In the genomic region with DNA sequence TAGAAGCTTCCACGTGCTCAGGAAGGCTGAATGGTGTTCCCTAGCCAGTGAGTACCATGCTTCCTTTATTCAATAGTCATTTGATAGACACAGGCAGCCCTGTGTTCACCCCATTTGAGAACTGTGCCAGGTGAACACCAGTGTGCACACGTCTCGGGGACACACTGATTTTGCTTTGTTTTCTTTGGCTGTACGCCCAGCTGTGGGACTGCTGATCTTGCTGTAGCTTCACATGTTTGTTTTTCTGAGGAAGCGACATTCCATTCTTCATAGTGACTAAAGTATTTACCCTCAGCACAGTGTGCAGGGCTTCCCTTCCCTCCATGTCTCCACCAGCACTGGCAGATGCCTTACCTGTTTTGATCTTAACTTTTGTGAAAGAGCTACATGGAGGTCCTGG, we compare ENCODE assay signal across 13 mouse cellular contexts.
DNase-seq lines count a peak whose midpoint lies in the region; ATAC-seq lines count a peak whose summit lies in the region.
"Had no signal": no experiment of that assay in that cellular context is flagged by ENCODE, and none has a peak within 500 bp of the region (broad histone marks: within the 10 kb centered on the region; RNA-seq: fewer than 3 reads in every experiment).

No protein-coding gene starts in this region.

- H3K27me3 ChIP-seq in heart, embryonic 14.5 days (ENCODE audit: control insufficient read depth, insufficient read depth, low read length), result no peaks in the 10 kb centered on the region
- no peaks in the 10 kb centered on the region for H3K27me3 ChIP-seq in lung, embryonic 16.5 days (ENCODE audit: control insufficient read depth, insufficient read depth, low read depth, low read length)
- H3K27me3 ChIP-seq in kidney, embryonic 16.5 days (ENCODE audit: insufficient read depth, low read length), result no peaks in the 10 kb centered on the region
- H3K27me3 ChIP-seq: embryonic facial prominence, embryonic 15.5 days had no signal

- H3K9me3 ChIP-seq in heart, embryonic 14.5 days (ENCODE audit: control insufficient read depth, low read length), result no peaks in the 10 kb centered on the region
- H3K9me3 ChIP-seq in lung, embryonic 16.5 days (ENCODE audit: control insufficient read depth, low read length), result no peaks in the 10 kb centered on the region
- H3K9me3 ChIP-seq in kidney, embryonic 16.5 days (ENCODE audit: low read length), result peaks cover 9% of the 10 kb centered on the region; the same call in 1 of the 2 replicates
- H3K9me3 ChIP-seq: heart, embryonic 10.5 days had no signal

- H3K4me2 ChIP-seq in heart, embryonic 14.5 days (ENCODE audit: low read length), result no peak overlapping the region
- no peak overlapping the region for H3K4me2 ChIP-seq in lung, embryonic 16.5 days (ENCODE audit: low read depth, low read length)
- no peak overlapping the region for H3K4me2 ChIP-seq in kidney, embryonic 16.5 days (replicated peaks; ENCODE audit: low read depth, low read length)
- H3K4me2 ChIP-seq: embryonic facial prominence, embryonic 15.5 days had no signal

- no peaks in the 10 kb centered on the region for H3K36me3 ChIP-seq in heart, embryonic 14.5 days (ENCODE audit: control insufficient read depth, insufficient read depth, low read length)
- H3K36me3 ChIP-seq in lung, embryonic 16.5 days (ENCODE audit: control insufficient read depth, insufficient read depth, low read length), result no peaks in the 10 kb centered on the region
- no peaks in the 10 kb centered on the region for H3K36me3 ChIP-seq in kidney, embryonic 16.5 days (ENCODE audit: insufficient read depth, low read length)
- H3K36me3 ChIP-seq: embryonic facial prominence, embryonic 15.5 days; heart, embryonic 10.5 days had no signal

- H3K9ac ChIP-seq in heart, embryonic 14.5 days (ENCODE audit: low read length), result no peak overlapping the region
- no peak overlapping the region for H3K9ac ChIP-seq in lung, embryonic 16.5 days (ENCODE audit: low read length)
- no peak overlapping the region for H3K9ac ChIP-seq in kidney, embryonic 16.5 days (replicated peaks; ENCODE audit: low read length)
- H3K9ac ChIP-seq: embryonic facial prominence, embryonic 15.5 days had no signal

- H3K4me3 ChIP-seq in heart, embryonic 14.5 days (ENCODE audit: control insufficient read depth in 1 of 2, insufficient read depth in 1 of 2, low read depth in 1 of 2, low read length in 2 of 2), result no peak overlapping the region
- no peak overlapping the region for H3K4me3 ChIP-seq in lung, embryonic 16.5 days (ENCODE audit: low read length)
- no peak overlapping the region for H3K4me3 ChIP-seq in kidney, embryonic 16.5 days (ENCODE audit: low read length)
- H3K4me3 ChIP-seq: embryonic facial prominence, embryonic 15.5 days; heart, embryonic 10.5 days had no signal

- no peak overlapping the region for H3K27ac ChIP-seq in heart, embryonic 14.5 days (replicated peaks in 1 of 2; ENCODE audit: control insufficient read depth in 1 of 2, insufficient read depth in 1 of 2, low read depth in 2 of 2, low read length in 2 of 2)
- peak overlapping the region; percentile 56; the same call in 1 of the 2 replicates for H3K27ac ChIP-seq in lung, embryonic 16.5 days (ENCODE audit: low read length)
- no peak overlapping the region for H3K27ac ChIP-seq in kidney, embryonic 16.5 days (ENCODE audit: low read length)
- H3K27ac ChIP-seq: embryonic facial prominence, embryonic 15.5 days; heart, embryonic 10.5 days had no signal

- H3K4me1 ChIP-seq in heart, embryonic 14.5 days (ENCODE audit: control insufficient read depth in 2 of 2, insufficient read depth in 2 of 2, low read length in 2 of 2), result peaks cover 3 to 4% of the 10 kb centered on the region in 2 experiments; a peak in 3 of 4 replicates
- H3K4me1 ChIP-seq in lung, embryonic 16.5 days (replicated peaks; ENCODE audit: control insufficient read depth, insufficient read depth, low read length), result peaks cover 8% of the 10 kb centered on the region
- H3K4me1 ChIP-seq in kidney, embryonic 16.5 days (ENCODE audit: insufficient read depth, low read length), result peaks cover 16% of the 10 kb centered on the region; the same call in 1 of the 2 replicates

- ATAC-seq in heart, embryonic 14.5 days (ENCODE audit: insufficient number of reproducible peaks, insufficient read depth, low FRiP score, low read depth), result peak; percentile 31; the same call in 1 of the 2 replicates
- peak; percentile 83 for ATAC-seq in lung, embryonic 16.5 days (ENCODE audit: low read depth)
- peak; percentile 61 for ATAC-seq in kidney, embryonic 16.5 days (ENCODE audit: low FRiP score, low TSS enrichment)
- ATAC-seq in erythroid progenitor cell, adult 5-6 weeks (replicated peaks; ENCODE audit: low FRiP score, poor library complexity, severe bottlenecking), result no peak
- ATAC-seq in activated CD4-positive, CD25-positive, alpha-beta regulatory T cell, adult 4 months, result no peak

- 49% methylated on average over 5 of the region's 5 CpGs for WGBS in heart, embryonic 14.5 days
- 24% methylated on average over 5 of the region's 5 CpGs for WGBS in lung, embryonic 16.5 days
- WGBS in kidney, embryonic 16.5 days, result 41% methylated on average over 5 of the region's 5 CpGs

- DNase-seq in heart, adult 9 months (ENCODE audit: low spot score in 2 of 2), result no peak
- DNase-seq in lung, postnatal 14 days, result no peak
- DNase-seq in mesoderm, embryonic 11.5 days (ENCODE audit: low read depth, low spot score), result peak; percentile 57
- DNase-seq: cerebellum, adult 18-20 months; spleen, adult 18-20 months; thymus, adult 2 months had no signal

Comparison
In these comparisons a context has a peak if more than half of its experiments do, and no peak if none do; other contexts are left out.
1. ATAC-seq: peak in heart, embryonic 14.5 days (single experiment), lung, embryonic 16.5 days (single experiment) and kidney, embryonic 16.5 days (single experiment); none in erythroid progenitor cell, adult 5-6 weeks (single experiment) and activated CD4-positive, CD25-positive, alpha-beta regulatory T cell, adult 4 months (single experiment).